Mouse (Mus musculus) testis, adult 2 months (tissue): ENCODE measurements around the gene Clstn2. TPM values are rescaled to one million over a fixed set of nuclear protein-coding genes. Genes with fewer than 3 reads are reported as not detected.

ENCODE experiments used
- H3K27ac ChIP-seq: fragments of 200-500 bp; 2 replicates; pipeline ENCODE4 v1.5.1; 2012; ENCODE audit warnings: low read depth, low read length; ENCODE audit not compliant: control insufficient read depth, insufficient read depth
- H3K27me3 ChIP-seq: fragments of 200-500 bp; 2 replicates; pipeline ENCODE4 v1.6.1; 2012; ENCODE audit warnings: mild to moderate bottlenecking, low read length, moderate library complexity; ENCODE audit not compliant: control insufficient read depth, insufficient read depth
- H3K36me3 ChIP-seq: fragments of 200-500 bp; 2 replicates; pipeline ENCODE4 v1.6.1; 2012; ENCODE audit warnings: mild to moderate bottlenecking, low read length; ENCODE audit not compliant: control insufficient read depth, insufficient read depth
- H3K4me1 ChIP-seq: fragments of 200-500 bp; 2 replicates; pipeline ENCODE4 v1.6.1; 2012; ENCODE audit warnings: low read length; ENCODE audit not compliant: control insufficient read depth, insufficient read depth
- H3K4me3 ChIP-seq: fragments of 200-500 bp; 2 replicates; pipeline ENCODE4 v1.5.1; 2012; ENCODE audit warnings: low read depth, mild to moderate bottlenecking, low read length, moderate library complexity, mixed read lengths; ENCODE audit not compliant: control insufficient read depth
- CTCF ChIP-seq: fragments of 200-500 bp; IDR thresholded peaks from 2 replicates; pipeline ENCODE4 v1.5.1; 2012; ENCODE audit warnings: low read depth, mild to moderate bottlenecking, inconsistent platforms, low read length, moderate library complexity; ENCODE audit not compliant: control insufficient read depth, insufficient read depth, insufficient replicate concordance
- POLR2A ChIP-seq: fragments of 200-500 bp; IDR thresholded peaks from 2 replicates; pipeline ENCODE4 v1.6.1; 2012; ENCODE audit warnings: low read depth, mild to moderate bottlenecking, inconsistent platforms, low read length, moderate library complexity; ENCODE audit not compliant: control insufficient read depth
- polyA plus RNA-seq: library from polyadenylated mRNA; depleted of rRNA; stranded (reverse); fragments of >200 nt; gene quantifications from 2 replicates; pipeline ENCODE4 v1.2.3, GENCODE M21; 2012

Gene Clstn2
- polyA plus RNA-seq, 1 experiment = 0.43 TPM

GRCm38 (mm10) chr9:97428127-97428526 lies 604.9 kb downstream of the Clstn2 start:
- TF ChIP-seq POLR2A = no peak
- no peak for TF ChIP-seq CTCF
- Histone ChIP-seq H3K27me3 (no peaks in the 10 kb centered on the region), H3K27ac (no peak overlapping the region), H3K36me3 (no peaks in the 10 kb centered on the region), H3K4me1 (no peaks in the 10 kb centered on the region), H3K4me3 (no peak overlapping the region)

DNA sequence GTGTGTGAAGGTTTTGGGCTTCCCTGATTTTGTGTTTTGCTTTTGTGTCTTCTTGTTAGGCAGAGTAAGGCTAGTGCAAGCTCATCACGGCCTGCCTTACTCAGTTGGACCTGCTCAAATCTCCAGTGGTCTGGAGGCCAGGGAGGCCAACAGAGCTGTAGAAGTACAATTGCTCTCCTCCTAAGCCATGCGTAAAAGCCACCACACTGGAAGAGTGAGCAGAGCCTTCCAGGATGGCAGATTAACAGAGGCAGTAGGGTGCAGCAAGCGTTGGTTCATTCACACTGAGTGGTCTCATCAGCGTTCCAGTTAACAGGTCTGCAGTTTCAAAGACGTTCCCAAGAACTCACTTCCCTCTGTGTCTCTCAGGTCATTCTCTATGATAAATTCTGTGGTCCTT lies 612.1 kb downstream of the Clstn2 start:
- Histone ChIP-seq H3K4me3 (no peak overlapping the region), H3K27me3 (no peaks in the 10 kb centered on the region), H3K4me1 (no peaks in the 10 kb centered on the region), H3K36me3 (no peaks in the 10 kb centered on the region), H3K27ac (no peak overlapping the region)
- TF ChIP-seq POLR2A (no peak), CTCF (no peak)

- TF ChIP-seq POLR2A (no peak), CTCF (no peak)
- Histone ChIP-seq H3K36me3 (no peaks in the 10 kb centered on the region), H3K27me3 (no peaks in the 10 kb centered on the region), H3K27ac (no peak overlapping the region), H3K4me1 (no peaks in the 10 kb centered on the region), H3K4me3 (no peak overlapping the region)
Measured at GRCm38 (mm10) chr9:97414876-97415668, 617.9 kb downstream of the Clstn2 start.

GRCm38 (mm10) chr9:97408142-97408541 lies 624.8 kb downstream of the Clstn2 start:
- Histone ChIP-seq H3K4me1 (no peaks in the 10 kb centered on the region), H3K27ac (no peak overlapping the region), H3K36me3 (no peaks in the 10 kb centered on the region), H3K4me3 (no peak overlapping the region), H3K27me3 (no peaks in the 10 kb centered on the region)
- TF ChIP-seq POLR2A (no peak), CTCF (no peak)
